Mouse (Mus musculus) forebrain, embryonic 12.5 days (tissue): ENCODE results near the gene Akirin2. TPM values are rescaled to one million over a fixed set of nuclear protein-coding genes. Genes with fewer than 3 reads are reported as not detected.
A peak's percentile ranks its signal among the peaks of the same experiment; 100 is the strongest.

ENCODE experiments used
- ATAC-seq: fragments of 200-750 bp; cut with Nextera tagmentation; 2 replicates; pipeline ENCODE4 v1.8.0; 2017; ENCODE audit warnings: moderate TSS enrichment; ENCODE audit not compliant: low FRiP score
- H3K27ac ChIP-seq: fragments of 300-500 bp; sonication (generic); 2 replicates; pipeline ENCODE4 v1.5.1; 2016; ENCODE audit warnings: mild to moderate bottlenecking
- H3K27me3 ChIP-seq: fragments of 300-500 bp; sonication (generic); 2 replicates; pipeline ENCODE4 v1.6.1; 2016; ENCODE audit warnings: mild to moderate bottlenecking
- H3K36me3 ChIP-seq: fragments of 300-500 bp; sonication (generic); replicated peaks from 2 replicates; pipeline ENCODE4 v1.6.1; 2016; ENCODE audit warnings: mild to moderate bottlenecking
- H3K4me1 ChIP-seq: fragments of 300-500 bp; sonication (generic); 2 replicates; pipeline ENCODE4 v1.6.1; 2016
- H3K4me2 ChIP-seq: fragments of 300-500 bp; sonication (generic); 2 replicates; pipeline ENCODE4 v1.6.1; 2016; ENCODE audit warnings: mild to moderate bottlenecking, moderate library complexity
- H3K4me3 ChIP-seq: fragments of 300-500 bp; sonication (generic); replicated peaks from 2 replicates; pipeline ENCODE4 v1.5.1; 2016; ENCODE audit warnings: mild to moderate bottlenecking
- H3K9ac ChIP-seq: fragments of 300-500 bp; sonication (generic); 2 replicates; pipeline ENCODE4 v1.6.1; 2016; ENCODE audit warnings: mild to moderate bottlenecking
- H3K9me3 ChIP-seq: fragments of 300-500 bp; sonication (generic); 2 replicates; pipeline ENCODE4 v1.6.1; 2016
- WGBS: fragments of 180-500 bp; shearing (Covaris S2); methylation state at CpG from one replicate; pipeline ENCODE4 v1.1.7; 2016; 5-methylcytosine and 5-hydroxymethylcytosine counted together
- polyA plus RNA-seq: library from polyadenylated mRNA; unstranded; fragments of >200 nt; fragmentation: Nextera tagmentation; extraction: Ambion mirVana; gene quantifications from 2 replicates; pipeline ENCODE4 v1.2.1, GENCODE M21; 2016

Gene Akirin2
- polyA plus RNA-seq, result 111 and 118 TPM in 2 replicates

- no peaks in the 10 kb centered on the region for H3K9me3 ChIP-seq
- peak within 1 kb of the TSS; percentile 75 for H3K4me2 ChIP-seq
- no peaks in the 10 kb centered on the region for H3K27me3 ChIP-seq
- under 1% methylated on average over 46 of the region's 53 CpGs for WGBS
- peaks cover 34% of the 10 kb centered on the region for H3K4me1 ChIP-seq
- ATAC-seq, result peak; percentile 83
- H3K4me3 ChIP-seq, result peak within 1 kb of the TSS; percentile 98
- H3K36me3 ChIP-seq, result no peaks in the 10 kb centered on the region
- H3K9ac ChIP-seq, result peak within 1 kb of the TSS; percentile 99
- H3K27ac ChIP-seq, result peak within 1 kb of the TSS; percentile 95
These were observed at the start of gene Akirin2 for GRCm38 (mm10) chr4:34550748-34551097. Gene Akirin2, plus strand, starts transcription at chr4:34550937.

- no peak overlapping the region for H3K4me2 ChIP-seq
- H3K27me3 ChIP-seq, result no peaks in the 10 kb centered on the region
- no peak overlapping the region for H3K9ac ChIP-seq
- no peak overlapping the region for H3K4me3 ChIP-seq
- H3K4me1 ChIP-seq, result no peaks in the 10 kb centered on the region
- no peaks in the 10 kb centered on the region for H3K36me3 ChIP-seq
- ATAC-seq, result no peak
- H3K9me3 ChIP-seq, result peaks cover 7% of the 10 kb centered on the region; the same call in 1 of the 2 replicates
- no peak overlapping the region for H3K27ac ChIP-seq
- 80% methylated on average over 3 of the region's 3 CpGs for whole genome bisulfite sequencing
These were observed 40.4 kb upstream of the Akirin2 start for GRCm38 (mm10) chr4:34510305-34510704.

- H3K4me1 ChIP-seq, result no peaks in the 10 kb centered on the region
- H3K27ac ChIP-seq, result no peak overlapping the region
- no peak overlapping the region for H3K9ac ChIP-seq
- no peaks in the 10 kb centered on the region for H3K27me3 ChIP-seq
- 80% methylated on average over 3 of the region's 3 CpGs for WGBS
- no peak for ATAC-seq
- H3K4me3 ChIP-seq, result no peak overlapping the region
- no peaks in the 10 kb centered on the region for H3K36me3 ChIP-seq
- H3K4me2 ChIP-seq, result no peak overlapping the region
- H3K9me3 ChIP-seq, result no peaks in the 10 kb centered on the region
These were observed 27.9 kb upstream of the Akirin2 start for GRCm38 (mm10) chr4:34522846-34523245.

- no peak for ATAC-seq
- H3K27me3 ChIP-seq, result no peaks in the 10 kb centered on the region
These were observed 27.2 kb upstream of the Akirin2 start for GRCm38 (mm10) chr4:34523586-34523985.

GRCm38 (mm10) chr4:34526771-34527170 is 24.0 kb upstream of the Akirin2 start:
- Histone ChIP-seq H3K4me2 (no peak overlapping the region), H3K27me3 (no peaks in the 10 kb centered on the region), H3K36me3 (no peaks in the 10 kb centered on the region), H3K4me3 (no peak overlapping the region), H3K9ac (no peak overlapping the region), H3K27ac (no peak overlapping the region), H3K9me3 (no peaks in the 10 kb centered on the region), H3K4me1 (no peaks in the 10 kb centered on the region)
- WGBS, result 92% methylated on average over 3 of the region's 3 CpGs
- no peak for ATAC-seq

More at GRCm38 (mm10) chr4:34523586-34523985, 27.2 kb upstream of the Akirin2 start:
- H3K4me2 ChIP-seq, result no peak overlapping the region
- 92% methylated on average over 4 of the region's 4 CpGs for WGBS
- no peaks in the 10 kb centered on the region for H3K36me3 ChIP-seq
- H3K4me3 ChIP-seq, result no peak overlapping the region
- H3K9ac ChIP-seq, result no peak overlapping the region
- no peaks in the 10 kb centered on the region for H3K9me3 ChIP-seq
- no peak overlapping the region for H3K27ac ChIP-seq
- H3K4me1 ChIP-seq, result no peaks in the 10 kb centered on the region

GRCm38 (mm10) chr4:34528430-34529100 is 22.2 kb upstream of the Akirin2 start:
- no peak overlapping the region for H3K27ac ChIP-seq
- no peaks in the 10 kb centered on the region for H3K4me1 ChIP-seq
- no peak overlapping the region for H3K4me2 ChIP-seq
- H3K9me3 ChIP-seq, result no peaks in the 10 kb centered on the region
- H3K27me3 ChIP-seq, result no peaks in the 10 kb centered on the region
- WGBS, result 89% methylated on average over 1 of the region's 1 CpGs
- no peaks in the 10 kb centered on the region for H3K36me3 ChIP-seq
- no peak for ATAC-seq
- no peak overlapping the region for H3K9ac ChIP-seq
- no peak overlapping the region for H3K4me3 ChIP-seq

GRCm38 (mm10) chr4:34529379-34529778 is 21.4 kb upstream of the Akirin2 start:
- WGBS, result 77% methylated on average over 4 of the region's 4 CpGs
- H3K9me3 ChIP-seq, result no peaks in the 10 kb centered on the region
- H3K36me3 ChIP-seq, result no peaks in the 10 kb centered on the region
- ATAC-seq, result no peak
- H3K4me3 ChIP-seq, result no peak overlapping the region
- H3K9ac ChIP-seq, result no peak overlapping the region
- H3K4me1 ChIP-seq, result no peaks in the 10 kb centered on the region
- no peak overlapping the region for H3K4me2 ChIP-seq
- no peak overlapping the region for H3K27ac ChIP-seq
- no peaks in the 10 kb centered on the region for H3K27me3 ChIP-seq

- Histone ChIP-seq H3K36me3 (no peaks in the 10 kb centered on the region), H3K9me3 (no peaks in the 10 kb centered on the region), H3K27ac (no peak overlapping the region), H3K9ac (no peak overlapping the region), H3K4me1 (no peaks in the 10 kb centered on the region), H3K4me3 (no peak overlapping the region), H3K4me2 (no peak overlapping the region), H3K27me3 (no peaks in the 10 kb centered on the region)
- 87% methylated on average over 6 of the region's 6 CpGs for WGBS
- no peak for ATAC-seq
These were observed 20.8 kb upstream of the Akirin2 start for GRCm38 (mm10) chr4:34529941-34530340.

- ATAC-seq, result peak; percentile 94
- Histone ChIP-seq H3K4me2 (peak overlapping the region; percentile 58), H3K27me3 (no peaks in the 10 kb centered on the region), H3K36me3 (no peaks in the 10 kb centered on the region), H3K4me3 (peak overlapping the region; percentile 98), H3K9ac (peak overlapping the region; percentile 99), H3K9me3 (no peaks in the 10 kb centered on the region), H3K4me1 (peaks cover 28% of the 10 kb centered on the region), H3K27ac (peak overlapping the region; percentile 95)
- 2% methylated on average over 38 of the region's 38 CpGs for WGBS
These were observed 573 bp upstream of the Akirin2 start for GRCm38 (mm10) chr4:34549981-34550747.

GRCm38 (mm10) chr4:34551098-34551809 is 517 bp downstream of the Akirin2 start:
- Histone ChIP-seq H3K4me2 (peak overlapping the region; percentile 75), H3K27ac (peak overlapping the region; percentile 95), H3K27me3 (no peaks in the 10 kb centered on the region), H3K4me1 (peaks cover 39% of the 10 kb centered on the region), H3K9me3 (no peaks in the 10 kb centered on the region), H3K4me3 (peak overlapping the region; percentile 98), H3K9ac (peak overlapping the region; percentile 99), H3K36me3 (no peaks in the 10 kb centered on the region)
- 0% methylated on average over 46 of the region's 50 CpGs for WGBS
- peak; percentile 53 for ATAC-seq

GRCm38 (mm10) chr4:34551966-34552365 is 1.2 kb downstream of the Akirin2 start:
- peak overlapping the region; percentile 98 for H3K4me3 ChIP-seq
- peak overlapping the region; percentile 75 for H3K4me2 ChIP-seq
- ATAC-seq, result no peak
- H3K36me3 ChIP-seq, result no peaks in the 10 kb centered on the region
- H3K9ac ChIP-seq, result peak overlapping the region; percentile 99
- H3K27me3 ChIP-seq, result no peaks in the 10 kb centered on the region
- H3K4me1 ChIP-seq, result peaks cover 46% of the 10 kb centered on the region
- H3K9me3 ChIP-seq, result no peaks in the 10 kb centered on the region
- 30% methylated on average over 3 of the region's 3 CpGs for WGBS
- H3K27ac ChIP-seq, result no peak overlapping the region

GRCm38 (mm10) chr4:34554596-34554995 is 3.9 kb downstream of the Akirin2 start:
- no peak overlapping the region for H3K4me3 ChIP-seq
- no peak overlapping the region for H3K27ac ChIP-seq
- peaks cover 50% of the 10 kb centered on the region for H3K4me1 ChIP-seq
- no peak overlapping the region for H3K4me2 ChIP-seq
- no peaks in the 10 kb centered on the region for H3K36me3 ChIP-seq
- WGBS, result 34% methylated on average over 1 of the region's 1 CpGs
- no peaks in the 10 kb centered on the region for H3K9me3 ChIP-seq
- H3K9ac ChIP-seq, result no peak overlapping the region
- no peak for ATAC-seq
- H3K27me3 ChIP-seq, result no peaks in the 10 kb centered on the region
